In genomic region chr8:80851648-80852047, GRCm38 (mm10) we compare ENCODE assay signal across 17 mouse cellular contexts. TPM values are rescaled to one million over a fixed set of nuclear protein-coding genes. Genes with fewer than 3 reads are reported as not detected.
DNase-seq lines count a peak whose midpoint lies in the region; ATAC-seq and TF ChIP-seq lines count a peak whose summit lies in the region.
"Had no signal": no experiment of that assay in that cellular context is flagged by ENCODE, and none has a peak within 500 bp of the region (broad histone marks: within the 10 kb centered on the region; RNA-seq: fewer than 3 reads in every experiment).

No protein-coding gene starts in this region.

- WGBS in heart, embryonic 13.5 days: 24% methylated on average over 6 of the region's 6 CpGs
- 25% methylated on average over 6 of the region's 6 CpGs for WGBS in liver, embryonic 12.5 days (ENCODE audit: insufficient replicate concordance)
- WGBS in liver, postnatal 0 days (ENCODE audit: insufficient replicate concordance): 41% methylated on average over 6 of the region's 6 CpGs
- 80% methylated on average over 6 of the region's 6 CpGs for WGBS in embryonic facial prominence, embryonic 15.5 days
- 56% methylated on average over 6 of the region's 6 CpGs for whole genome bisulfite sequencing in stomach, embryonic 15.5 days

- intact Hi-C loops in heart, postnatal 36 days (cut with DNase I): no loop called here

- no peak for TF ChIP-seq CTCF in liver, postnatal 0 days (IDR thresholded peaks at IDR 0.05; ENCODE audit: low read depth)

- peaks cover 89% of the 10 kb centered on the region for H3K4me1 ChIP-seq in heart, embryonic 13.5 days
- H3K4me1 ChIP-seq in liver, embryonic 12.5 days: peaks cover 29% of the 10 kb centered on the region
- peaks cover 17% of the 10 kb centered on the region for H3K4me1 ChIP-seq in liver, postnatal 0 days (ENCODE audit: insufficient read depth)
- H3K4me1 ChIP-seq in embryonic facial prominence, embryonic 15.5 days: peaks cover 52% of the 10 kb centered on the region
- H3K4me1 ChIP-seq in stomach, embryonic 15.5 days: peaks cover 33% of the 10 kb centered on the region
- H3K4me1 ChIP-seq: midbrain, embryonic 10.5 days; neural tube, embryonic 12.5 days had no signal

- H3K9ac ChIP-seq in heart, embryonic 13.5 days: no peak overlapping the region
- H3K9ac ChIP-seq in liver, embryonic 12.5 days: no peak overlapping the region
- H3K9ac ChIP-seq in liver, postnatal 0 days (replicated peaks): no peak overlapping the region
- H3K9ac ChIP-seq in embryonic facial prominence, embryonic 15.5 days: no peak overlapping the region
- H3K9ac ChIP-seq in stomach, embryonic 15.5 days: no peak overlapping the region
- H3K9ac ChIP-seq: hindbrain, embryonic 14.5 days; neural tube, embryonic 12.5 days had no signal

- H3K36me3 ChIP-seq in heart, embryonic 13.5 days: peaks cover 4% of the 10 kb centered on the region
- peaks cover 52% of the 10 kb centered on the region for H3K36me3 ChIP-seq in liver, embryonic 12.5 days
- H3K36me3 ChIP-seq in liver, postnatal 0 days (replicated peaks; ENCODE audit: insufficient read depth, low read length): no peaks in the 10 kb centered on the region
- no peaks in the 10 kb centered on the region for H3K36me3 ChIP-seq in embryonic facial prominence, embryonic 15.5 days
- H3K36me3 ChIP-seq in stomach, embryonic 15.5 days: no peaks in the 10 kb centered on the region
- H3K36me3 ChIP-seq: midbrain, embryonic 10.5 days; neural tube, embryonic 12.5 days had no signal

- no peaks in the 10 kb centered on the region for H3K27me3 ChIP-seq in heart, embryonic 13.5 days (replicated peaks)
- no peaks in the 10 kb centered on the region for H3K27me3 ChIP-seq in liver, embryonic 12.5 days (replicated peaks)
- no peaks in the 10 kb centered on the region for H3K27me3 ChIP-seq in liver, postnatal 0 days (ENCODE audit: insufficient read depth, low read length)
- no peaks in the 10 kb centered on the region for H3K27me3 ChIP-seq in embryonic facial prominence, embryonic 15.5 days
- no peaks in the 10 kb centered on the region for H3K27me3 ChIP-seq in stomach, embryonic 15.5 days (replicated peaks)
- H3K27me3 ChIP-seq: neural tube, embryonic 12.5 days had no signal

- TF ChIP-seq EP300 in liver, postnatal 0 days (IDR thresholded peaks at IDR 0.05; ENCODE audit: low read depth): no peak

- peak overlapping the region; percentile 73 for H3K27ac ChIP-seq in heart, embryonic 13.5 days (replicated peaks)
- H3K27ac ChIP-seq in liver, embryonic 12.5 days: no peak overlapping the region
- no peak overlapping the region for H3K27ac ChIP-seq in liver, postnatal 0 days (ENCODE audit: low read depth)
- H3K27ac ChIP-seq in embryonic facial prominence, embryonic 15.5 days (replicated peaks): 0 out of 2 replicates have a peak overlapping the region, but pooled peaks have one; percentile 29
- peak overlapping the region; percentile 78 for H3K27ac ChIP-seq in stomach, embryonic 15.5 days
- H3K27ac ChIP-seq: hindbrain, embryonic 14.5 days; midbrain, embryonic 10.5 days; neural tube, embryonic 12.5 days had no signal

- H3K9me3 ChIP-seq in heart, embryonic 13.5 days: no peaks in the 10 kb centered on the region; the same call in 1 of the 2 replicates
- H3K9me3 ChIP-seq in liver, embryonic 12.5 days (replicated peaks): no peaks in the 10 kb centered on the region
- no peaks in the 10 kb centered on the region for H3K9me3 ChIP-seq in liver, postnatal 0 days (ENCODE audit: low read length)
- no peaks in the 10 kb centered on the region for H3K9me3 ChIP-seq in embryonic facial prominence, embryonic 15.5 days (replicated peaks)
- H3K9me3 ChIP-seq in stomach, embryonic 15.5 days: no peaks in the 10 kb centered on the region
- H3K9me3 ChIP-seq: midbrain, embryonic 10.5 days; neural tube, embryonic 12.5 days had no signal

- H3K4me3 ChIP-seq in heart, embryonic 13.5 days: no peak overlapping the region
- H3K4me3 ChIP-seq in liver, embryonic 12.5 days: no peak overlapping the region
- no peak overlapping the region for H3K4me3 ChIP-seq in liver, postnatal 0 days (ENCODE audit: low read depth, low read length)
- no peak overlapping the region for H3K4me3 ChIP-seq in embryonic facial prominence, embryonic 15.5 days (replicated peaks)
- no peak overlapping the region for H3K4me3 ChIP-seq in stomach, embryonic 15.5 days (replicated peaks)
- H3K4me3 ChIP-seq: midbrain, embryonic 10.5 days; neural tube, embryonic 12.5 days had no signal

- DNase-seq in heart, postnatal 36 days: no peak
- no peak for DNase-seq in liver, postnatal 0 days
- DNase-seq in kidney, postnatal 4 days: no peak
- DNase-seq: cerebellum, adult 8-10 months; gastrocnemius, postnatal 36 days; kidney, adult 2 months; kidney, postnatal 25 days; lung, postnatal 4 days; thymus, postnatal 14 days had no signal

- no peak for ATAC-seq in heart, embryonic 13.5 days (ENCODE audit: extremely low read depth, insufficient number of reproducible peaks, low FRiP score, low TSS enrichment)
- 0 out of 2 replicates have a peak, but pooled peaks have one; percentile 18 for ATAC-seq in liver, embryonic 12.5 days
- ATAC-seq in liver, postnatal 0 days: no peak
- ATAC-seq in embryonic facial prominence, embryonic 15.5 days (ENCODE audit: insufficient number of reproducible peaks, low FRiP score, low TSS enrichment, low read depth): no peak
- ATAC-seq in stomach, embryonic 15.5 days (ENCODE audit: insufficient read depth, low FRiP score, low read depth): no peak

- peak overlapping the region; percentile 7; the same call in 1 of the 2 replicates for H3K4me2 ChIP-seq in heart, embryonic 13.5 days
- H3K4me2 ChIP-seq in liver, embryonic 12.5 days: no peak overlapping the region
- no peak overlapping the region for H3K4me2 ChIP-seq in liver, postnatal 0 days (ENCODE audit: low read depth, low read length)
- H3K4me2 ChIP-seq in embryonic facial prominence, embryonic 15.5 days (replicated peaks): no peak overlapping the region
- H3K4me2 ChIP-seq in stomach, embryonic 15.5 days: no peak overlapping the region
- H3K4me2 ChIP-seq: hindbrain, embryonic 14.5 days; neural tube, embryonic 12.5 days had no signal

RNA-seq across cellular contexts. Expression of gene Gab1, which starts 28.7 kb away (rescaled TPM):
- polyA plus RNA-seq in heart, embryonic 13.5 days (2015; fragmentation: Nextera tagmentation; extraction: Ambion mirVana): 26.6 and 28.8 TPM in 2 replicates
- 10 to 100 TPM; 36.7 to 43.6 TPM for total RNA-seq in heart, postnatal 36 days (2021)
- 13.1 and 14.6 TPM in 2 replicates for polyA plus RNA-seq in liver, embryonic 12.5 days (2016; fragmentation: Nextera tagmentation; extraction: Ambion mirVana)
- polyA plus RNA-seq in liver, postnatal 0 days (2015; fragmentation: Nextera tagmentation; extraction: Ambion mirVana): 3.8 and 3.9 TPM in 2 replicates
- polyA plus RNA-seq in embryonic facial prominence, embryonic 15.5 days (2015; fragmentation: Nextera tagmentation; extraction: Ambion mirVana): 22.7 and 24.8 TPM in 2 replicates
- polyA plus RNA-seq in stomach, embryonic 15.5 days (2015; fragmentation: Nextera tagmentation; extraction: Ambion mirVana): 15.5 and 16.8 TPM in 2 replicates
- total RNA-seq: monocyte, adult 5-6 weeks had no signal

Comparison
In these comparisons a context has a peak if more than half of its experiments do, and no peak if none do; other contexts are left out.
1. H3K27ac ChIP-seq: peak in heart, embryonic 13.5 days (single experiment), embryonic facial prominence, embryonic 15.5 days (single experiment) and stomach, embryonic 15.5 days (single experiment); none in liver, embryonic 12.5 days (single experiment) and liver, postnatal 0 days (single experiment).